Mouse (Mus musculus) heart, postnatal 25 days (tissue): ENCODE measurements around the gene Clptm1. TPM values are rescaled to one million over a fixed set of nuclear protein-coding genes. Genes with fewer than 3 reads are reported as not detected.

ENCODE experiments used
- total RNA-seq, 2 experiments: library from RNA; stranded (reverse); gene quantifications; 2 replicates each; pipeline ENCODE4 v1.2.3; 2021

The Clptm1 gene
- total RNA-seq, 2 experiments from 2014 or later, result 65.6 to 72.3 TPM

Other genes starting within 250 kb of the Clptm1 start
- gene Mark4, start 206.2 kb downstream of the Clptm1 start, total RNA-seq, result 10 to 100 TPM; 22.3 to 24.3 TPM
- gene Exoc3l2, start 201.7 kb downstream of the Clptm1 start, total RNA-seq, result 1 to 10 TPM; 1.2 to 1.3 TPM
- 1 to 10 TPM; 2.3 to 2.4 TPM for gene Bloc1s3, start 156.7 kb downstream of the Clptm1 start, total RNA-seq
- gene Trappc6a, start 156.6 kb downstream of the Clptm1 start, total RNA-seq, result 10 to 100 TPM; 35.6 to 35.9 TPM
- not detected for gene Nkpd1, start 147.2 kb downstream of the Clptm1 start, total RNA-seq
- gene Ppp1r37, start 102.0 kb downstream of the Clptm1 start, total RNA-seq, result 10 to 100 TPM; 48.0 to 52.3 TPM
- gene Zfp296, start 87.7 kb downstream of the Clptm1 start, total RNA-seq, result under 1 TPM; 0.28 to 0.49 TPM
- gene Gemin7, start 87.4 kb downstream of the Clptm1 start, total RNA-seq, result 10 to 100 TPM; 44.6 to 45.6 TPM
- 10 to 100 TPM; 14.5 to 20.5 TPM for gene Clasrp, start 60.5 kb downstream of the Clptm1 start, total RNA-seq
- 1 to 10 TPM; 7.3 to 7.6 TPM for gene Relb, start 35.6 kb downstream of the Clptm1 start, total RNA-seq
- gene Apoc2, start 12.9 kb upstream of the Clptm1 start, total RNA-seq, result not detected
- gene Gm44805, start 16.4 kb upstream of the Clptm1 start, total RNA-seq, result not detected
- not detected for gene Apoc4, start 16.4 kb upstream of the Clptm1 start, total RNA-seq
- gene Apoc1, start 27.6 kb upstream of the Clptm1 start, total RNA-seq, result 1 to 10 TPM; 1.4 to 2.2 TPM
- 100 to 1,000 TPM; 309 to 319 TPM for gene Apoe, start 34.2 kb upstream of the Clptm1 start, total RNA-seq
- 100 to 1,000 TPM; 112 to 113 TPM for gene Tomm40, start 50.4 kb upstream of the Clptm1 start, total RNA-seq
- 10 to 100 TPM; 31.1 to 31.9 TPM for gene Nectin2, start 85.5 kb upstream of the Clptm1 start, total RNA-seq
- 100 to 1,000 TPM; 220 to 229 TPM for gene Bcam, start 106.0 kb upstream of the Clptm1 start, total RNA-seq
- gene Cblc, start 131.8 kb upstream of the Clptm1 start, total RNA-seq, result under 1 TPM in 1 of 2 experiments, not detected in 1; 0.73 TPM
- 1 to 10 TPM; 3.0 to 3.9 TPM for gene Bcl3, start 157.7 kb upstream of the Clptm1 start, total RNA-seq
- gene Gm19345, start 187.0 kb upstream of the Clptm1 start, total RNA-seq, result not detected
- gene Ceacam16, start 196.3 kb upstream of the Clptm1 start, total RNA-seq, result under 1 TPM in 1 of 2 experiments, not detected in 1; 0.42 TPM
- not detected for gene Ceacam19, start 222.9 kb upstream of the Clptm1 start, total RNA-seq